ENCODE assay signal across 18 mouse cellular contexts in genomic region chr5:66816751-66817150, GRCm38 (mm10).
DNase-seq lines count a peak whose midpoint lies in the region; ATAC-seq and TF ChIP-seq lines count a peak whose summit lies in the region.
"Had no signal": no experiment of that assay in that cellular context is flagged by ENCODE, and none has a peak within 500 bp of the region (broad histone marks: within the 10 kb centered on the region; RNA-seq: fewer than 3 reads in every experiment).

No protein-coding gene starts in this region.

- H3K36me3 ChIP-seq in kidney, postnatal 0 days (ENCODE audit: insufficient read depth, low read length): no peaks in the 10 kb centered on the region
- no peaks in the 10 kb centered on the region for H3K36me3 ChIP-seq in embryonic facial prominence, embryonic 13.5 days
- H3K36me3 ChIP-seq: hindbrain, embryonic 12.5 days; limb, embryonic 10.5 days; neural tube, embryonic 13.5 days had no signal

- ATAC-seq in kidney, postnatal 0 days (replicated peaks; ENCODE audit: low FRiP score, low read depth): no peak
- ATAC-seq in embryonic facial prominence, embryonic 13.5 days (ENCODE audit: insufficient number of reproducible peaks, insufficient read depth, low FRiP score, low TSS enrichment, low read depth): no peak
- ATAC-seq: forebrain, postnatal 0 days had no signal

- no peak overlapping the region for H3K9ac ChIP-seq in kidney, postnatal 0 days (ENCODE audit: low read depth, low read length)
- no peak overlapping the region for H3K9ac ChIP-seq in embryonic facial prominence, embryonic 13.5 days
- H3K9ac ChIP-seq: forebrain, postnatal 0 days; hindbrain, embryonic 12.5 days; liver, embryonic 14.5 days; neural tube, embryonic 13.5 days had no signal

- no peak for TF ChIP-seq CTCF in kidney, postnatal 0 days (IDR thresholded peaks at IDR 0.05; ENCODE audit: low read depth)

- 56% methylated on average over 18 of the region's 18 CpGs for WGBS in kidney, postnatal 0 days
- 49% methylated on average over 18 of the region's 18 CpGs for WGBS in embryonic facial prominence, embryonic 13.5 days

- H3K4me3 ChIP-seq in kidney, postnatal 0 days (replicated peaks; ENCODE audit: low read depth, low read length): no peak overlapping the region
- H3K4me3 ChIP-seq in embryonic facial prominence, embryonic 13.5 days: 0 out of 2 replicates have a peak overlapping the region, but pooled peaks have one; percentile 7
- H3K4me3 ChIP-seq: hindbrain, embryonic 12.5 days; limb, embryonic 10.5 days; megakaryocyte, embryonic 14.5 days; neural tube, embryonic 13.5 days had no signal

- no peaks in the 10 kb centered on the region for H3K4me1 ChIP-seq in kidney, postnatal 0 days (replicated peaks; ENCODE audit: insufficient read depth, low read length)
- H3K4me1 ChIP-seq in embryonic facial prominence, embryonic 13.5 days: peaks cover 33% of the 10 kb centered on the region
- H3K4me1 ChIP-seq: megakaryocyte, embryonic 14.5 days had no signal

- DNase-seq in kidney, postnatal 0 days (ENCODE audit: low spot score): no peak
- DNase-seq in kidney, adult 18-20 months: no peak
- peak; percentile 65 for DNase-seq in R1 (ENCODE audit: low read depth, low spot score)
- DNase-seq in lung, postnatal 10 days: peak; percentile 29
- DNase-seq in layer of hippocampus, adult 9-10 months (ENCODE audit: low spot score): no peak
- DNase-seq in adrenal gland, postnatal 4 days (ENCODE audit: low spot score in 2 of 2): no peak
- DNase-seq: adrenal gland, adult 2 months; cerebellum, adult 11-12 months; cerebellum, postnatal 25 days; forebrain, postnatal 0 days; right cerebral cortex, postnatal 14 days; thymus, postnatal 25 days had no signal

- H3K9me3 ChIP-seq in kidney, postnatal 0 days (replicated peaks; ENCODE audit: low read length): no peaks in the 10 kb centered on the region
- no peaks in the 10 kb centered on the region for H3K9me3 ChIP-seq in embryonic facial prominence, embryonic 13.5 days
- H3K9me3 ChIP-seq: hindbrain, embryonic 12.5 days; limb, embryonic 10.5 days; neural tube, embryonic 13.5 days had no signal

- H3K4me2 ChIP-seq in kidney, postnatal 0 days (ENCODE audit: low read length): peak overlapping the region; percentile 36
- H3K4me2 ChIP-seq in embryonic facial prominence, embryonic 13.5 days: peak overlapping the region; percentile 27; the same call in 1 of the 2 replicates
- H3K4me2 ChIP-seq: hindbrain, embryonic 12.5 days; neural tube, embryonic 13.5 days had no signal

- no peak overlapping the region for H3K27ac ChIP-seq in kidney, postnatal 0 days
- peak overlapping the region; percentile 1; the same call in 1 of the 2 replicates for H3K27ac ChIP-seq in embryonic facial prominence, embryonic 13.5 days
- H3K27ac ChIP-seq: hindbrain, embryonic 12.5 days; limb, embryonic 10.5 days; liver, embryonic 14.5 days; neural tube, embryonic 13.5 days had no signal

- no peaks in the 10 kb centered on the region for H3K27me3 ChIP-seq in kidney, postnatal 0 days (ENCODE audit: insufficient read depth, low read length)
- no peaks in the 10 kb centered on the region for H3K27me3 ChIP-seq in embryonic facial prominence, embryonic 13.5 days
- H3K27me3 ChIP-seq: hindbrain, embryonic 12.5 days; megakaryocyte, embryonic 14.5 days; neural tube, embryonic 13.5 days had no signal

Comparison
In these comparisons a context has a peak if more than half of its experiments do, and no peak if none do; other contexts are left out.
1. DNase-seq: peak in R1 (single experiment) and lung, postnatal 10 days (single experiment); none in kidney, postnatal 0 days (single experiment), kidney, adult 18-20 months (single experiment), layer of hippocampus, adult 9-10 months (single experiment) and adrenal gland, postnatal 4 days (0 of 2).